Mouse (Mus musculus) erythroblast, embryonic 14.5 days (primary cell): ENCODE measurements around the gene Gm5475.

ENCODE experiments used
- GATA1 ChIP-seq: IDR thresholded peaks from 2 replicates; pipeline ENCODE4 v1.6.1; 2012; ENCODE audit warnings: low read length, inconsistent platforms, mixed read lengths
- TAL1 ChIP-seq: IDR thresholded peaks from 3 replicates; pipeline ENCODE4 v1.6.1; 2012; ENCODE audit warnings: low read length, inconsistent platforms, mixed read lengths

DNA sequence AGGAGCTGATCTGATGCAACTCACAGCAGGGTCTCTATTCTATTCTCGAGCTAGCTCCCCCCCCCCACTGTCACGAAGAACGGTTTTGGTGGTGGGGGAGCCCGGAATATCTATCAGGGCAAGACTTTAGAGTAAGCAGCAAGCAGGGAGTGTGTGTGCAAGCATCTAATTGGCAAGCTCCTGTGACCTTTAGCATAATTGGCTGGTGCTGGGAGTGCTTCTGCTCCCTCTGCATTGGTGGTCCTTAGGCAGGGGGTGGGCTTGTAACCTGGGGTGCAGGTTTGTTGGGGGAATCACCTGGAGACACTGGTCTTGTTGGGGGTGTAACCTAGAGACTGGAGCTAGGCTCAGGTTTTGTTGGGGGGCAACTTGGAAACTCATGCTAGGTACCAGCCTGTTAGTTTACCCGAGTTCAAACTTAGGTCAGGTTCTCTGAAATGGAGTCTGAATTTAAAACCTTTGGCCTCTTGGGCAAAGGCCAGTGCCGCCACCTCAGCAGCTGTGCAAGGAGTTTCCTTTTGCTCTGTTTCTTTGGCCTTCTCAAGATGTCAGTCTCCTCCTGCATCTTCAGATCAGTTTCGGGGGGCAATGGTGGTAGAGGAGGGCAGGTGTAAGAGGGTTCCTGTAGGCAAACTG is 34.5 kb downstream of the Gm5475 start:
- TF ChIP-seq GATA1 (no peak), TAL1 (no peak)
